Mouse (Mus musculus): ENCODE data around the gene Dnmt1. TPM values are rescaled to one million over a fixed set of nuclear protein-coding genes. Genes with fewer than 3 reads are reported as not detected.

Dnmt1 gene
- total and polyA plus RNA-seq, 2 experiments from 2014 or later, result 42.1 to 94.6 TPM

- no peak for ATAC-seq (ENCODE audit: low FRiP score)
Measured at GRCm38 (mm10) chr9:20872991-20873390, 86.7 kb downstream of the Dnmt1 start.

GRCm38 (mm10) chr9:20870211-20871173 lies 89.2 kb downstream of the Dnmt1 start:
- H3K4me2 ChIP-seq (ENCODE audit: low read depth, low read length, poor library complexity, severe bottlenecking), result no peak overlapping the region
- WGBS, result 74% methylated on average over 12 of the region's 12 CpGs
- no peak for ATAC-seq (ENCODE audit: low FRiP score)

More at GRCm38 (mm10) chr9:20872991-20873390, 86.7 kb downstream of the Dnmt1 start:
- no peak for TF ChIP-seq CTCF (IDR thresholded peaks at IDR 0.05)
- H3K4me2 ChIP-seq (ENCODE audit: low read depth, low read length, poor library complexity, severe bottlenecking), result no peak overlapping the region
- DNase-seq (ENCODE audit: low spot score), result no peak
- WGBS, result 88% methylated on average over 9 of the region's 10 CpGs
- no peak overlapping the region for H3K27ac ChIP-seq (ENCODE audit: low read depth, low read length)
- H3K4me3 ChIP-seq (ENCODE audit: low read depth, low read length), result no peak overlapping the region
- 0 out of 2 replicates have a peak, but pooled peaks cover 4% of the 10 kb centered on the region for H3K4me1 ChIP-seq (ENCODE audit: insufficient read depth, low read length)
- H3K9ac ChIP-seq (replicated peaks; ENCODE audit: low read length, poor library complexity, severe bottlenecking), result no peak overlapping the region
- H3K36me3 ChIP-seq (ENCODE audit: insufficient read depth, low read length), result peaks cover 11% of the 10 kb centered on the region; the same call in 1 of the 2 replicates
- H3K27me3 ChIP-seq (ENCODE audit: insufficient read depth, low read length), result peaks cover 22% of the 10 kb centered on the region
- H3K9me3 ChIP-seq (ENCODE audit: low read length), result no peaks in the 10 kb centered on the region

GRCm38 (mm10) chr9:20869246-20869645 lies 90.4 kb downstream of the Dnmt1 start:
- Histone ChIP-seq H3K4me2 (ENCODE audit: low read depth, low read length, poor library complexity, severe bottlenecking) (peak overlapping the region; percentile 63), H3K27me3 (ENCODE audit: insufficient read depth, low read length) (peaks cover 28% of the 10 kb centered on the region), H3K4me1 (ENCODE audit: insufficient read depth, low read length) (0 out of 2 replicates have a peak, but pooled peaks cover 4% of the 10 kb centered on the region), H3K9ac (replicated peaks; ENCODE audit: low read length, poor library complexity, severe bottlenecking) (no peak overlapping the region), H3K27ac (ENCODE audit: low read depth, low read length) (no peak overlapping the region), H3K4me3 (ENCODE audit: low read depth, low read length) (peak overlapping the region; percentile 48), H3K9me3 (ENCODE audit: low read length) (no peaks in the 10 kb centered on the region), H3K36me3 (ENCODE audit: insufficient read depth, low read length) (peaks cover 11% of the 10 kb centered on the region; the same call in 1 of the 2 replicates)
- WGBS, result 9% methylated on average over 19 of the region's 19 CpGs
- ATAC-seq (ENCODE audit: low FRiP score), result no peak
- no peak for DNase-seq (ENCODE audit: low spot score)
- no peak for TF ChIP-seq CTCF (IDR thresholded peaks at IDR 0.05)

More at GRCm38 (mm10) chr9:20870211-20871173, 89.2 kb downstream of the Dnmt1 start:
- Histone ChIP-seq H3K4me3 (ENCODE audit: low read depth, low read length) (no peak overlapping the region), H3K9me3 (ENCODE audit: low read length) (no peaks in the 10 kb centered on the region), H3K27me3 (ENCODE audit: insufficient read depth, low read length) (peaks cover 28% of the 10 kb centered on the region), H3K36me3 (ENCODE audit: insufficient read depth, low read length) (peaks cover 11% of the 10 kb centered on the region; the same call in 1 of the 2 replicates), H3K27ac (ENCODE audit: low read depth, low read length) (no peak overlapping the region), H3K9ac (replicated peaks; ENCODE audit: low read length, poor library complexity, severe bottlenecking) (no peak overlapping the region), H3K4me1 (ENCODE audit: insufficient read depth, low read length) (0 out of 2 replicates have a peak, but pooled peaks cover 4% of the 10 kb centered on the region)
- TF ChIP-seq CTCF (IDR thresholded peaks at IDR 0.05), result peak; percentile 38
- no peak for DNase-seq (ENCODE audit: low spot score)

- peaks cover 10% of the 10 kb centered on the region; the same call in 1 of the 2 replicates for H3K36me3 ChIP-seq (ENCODE audit: insufficient read depth, low read length)
- no peaks in the 10 kb centered on the region for H3K9me3 ChIP-seq (ENCODE audit: low read length)
- WGBS, result 8% methylated on average over 48 of the region's 53 CpGs
- DNase-seq (ENCODE audit: low spot score) (peak; percentile 69), ATAC-seq (ENCODE audit: low FRiP score) (peak; percentile 57)
- 0 out of 2 replicates have a peak, but pooled peaks cover 4% of the 10 kb centered on the region for H3K4me1 ChIP-seq (ENCODE audit: insufficient read depth, low read length)
- H3K4me2 ChIP-seq (ENCODE audit: low read depth, low read length, poor library complexity, severe bottlenecking), result peak within 1 kb of the TSS; percentile 63
- peak within 1 kb of the TSS; percentile 48 for H3K4me3 ChIP-seq (ENCODE audit: low read depth, low read length)
- peaks cover 28% of the 10 kb centered on the region for H3K27me3 ChIP-seq (ENCODE audit: insufficient read depth, low read length)
- no peak within 1 kb of the TSS for H3K27ac ChIP-seq (ENCODE audit: low read depth, low read length)
- TF ChIP-seq CTCF (IDR thresholded peaks at IDR 0.05), result no peak
- peak within 1 kb of the TSS; percentile 51 for H3K9ac ChIP-seq (replicated peaks; ENCODE audit: low read length, poor library complexity, severe bottlenecking)
Measured at GRCm38 (mm10) chr9:20868448-20869001, 91.2 kb downstream of the Dnmt1 start, which contains the start of gene A230050P20Rik. Gene A230050P20Rik (plus strand): TSS chr9:20868642.

GRCm38 (mm10) chr9:20866879-20867278 lies 92.8 kb downstream of the Dnmt1 start:
- no peak for TF ChIP-seq CTCF (IDR thresholded peaks at IDR 0.05)
- H3K36me3 ChIP-seq (ENCODE audit: insufficient read depth, low read length), result no peaks in the 10 kb centered on the region
- no peaks in the 10 kb centered on the region for H3K9me3 ChIP-seq (ENCODE audit: low read length)
- H3K27me3 ChIP-seq (ENCODE audit: insufficient read depth, low read length), result peaks cover 28% of the 10 kb centered on the region
- H3K4me2 ChIP-seq (ENCODE audit: low read depth, low read length, poor library complexity, severe bottlenecking), result no peak overlapping the region
- ATAC-seq (ENCODE audit: low FRiP score) (no peak), DNase-seq (ENCODE audit: low spot score) (no peak)
- 53% methylated on average over 3 of the region's 3 CpGs for WGBS
- H3K4me1 ChIP-seq (ENCODE audit: insufficient read depth, low read length), result 0 out of 2 replicates have a peak, but pooled peaks cover 4% of the 10 kb centered on the region
- H3K4me3 ChIP-seq (ENCODE audit: low read depth, low read length), result no peak overlapping the region
- no peak overlapping the region for H3K9ac ChIP-seq (replicated peaks; ENCODE audit: low read length, poor library complexity, severe bottlenecking)
- no peak overlapping the region for H3K27ac ChIP-seq (ENCODE audit: low read depth, low read length)

Data from midbrain, postnatal 0 days (tissue).